Mouse (Mus musculus) frontal cortex, adult 2 months (tissue): ENCODE data around the gene Dnaic1. TPM values are rescaled to one million over a fixed set of nuclear protein-coding genes. Genes with fewer than 3 reads are reported as not detected.

Experiments
- DNase-seq, 2 experiments: peaks; one replicate each; pipeline ENCODE4 v3.0.0; 2022; ENCODE audit warnings: low spot score in 1 of 2; ENCODE audit errors: extremely low spot score in 1 of 2
- polyA plus RNA-seq: library from polyadenylated mRNA; depleted of rRNA; stranded (reverse); fragments of >200 nt; gene quantifications from 2 replicates; pipeline ENCODE4 v1.2.3, GENCODE M21; 2012

The Dnaic1 gene
- polyA plus RNA-seq, 1 experiment, result 11.9 TPM

DNA sequence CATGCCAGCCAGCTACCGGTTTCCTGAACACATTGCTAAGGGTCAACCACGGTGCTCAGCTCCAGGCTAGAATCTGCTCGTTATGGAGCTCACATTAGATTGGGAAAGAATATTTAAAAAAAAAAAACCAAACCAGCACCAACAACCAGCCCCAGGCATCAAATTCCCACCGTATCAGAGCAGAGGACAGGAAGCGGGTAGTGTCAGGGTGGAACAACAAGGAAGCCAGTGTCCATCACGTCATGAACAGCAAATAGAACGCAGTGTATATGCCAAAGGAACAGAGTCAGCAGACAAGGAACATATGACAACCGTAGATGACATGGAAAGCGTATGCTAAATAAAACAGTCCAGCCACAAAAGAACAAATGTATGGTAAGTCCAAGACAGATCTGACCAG, 63.4 kb downstream of the Dnaic1 start:
- DNase-seq, result no peak

DNA sequence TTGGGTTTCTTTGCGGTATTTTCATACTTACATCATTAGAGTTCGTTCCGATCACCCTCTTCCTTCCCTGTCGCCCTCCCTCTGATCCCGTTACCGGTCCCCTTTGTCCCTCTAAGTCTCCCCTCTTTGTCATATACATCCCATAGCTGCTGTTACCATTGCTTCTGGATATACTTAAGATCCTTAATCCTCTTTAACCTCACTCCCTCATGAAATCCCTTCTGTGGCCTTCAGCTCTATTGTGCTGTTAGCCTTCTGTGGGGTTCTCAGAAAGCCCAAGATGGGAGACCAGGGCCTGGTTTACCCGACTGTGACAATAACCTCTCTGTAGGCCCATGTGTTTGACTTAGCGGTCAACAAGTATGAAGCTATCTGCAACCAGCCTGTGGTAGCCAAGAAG, 65.1 kb downstream of the Dnaic1 start:
- no peak for DNase-seq

DNA sequence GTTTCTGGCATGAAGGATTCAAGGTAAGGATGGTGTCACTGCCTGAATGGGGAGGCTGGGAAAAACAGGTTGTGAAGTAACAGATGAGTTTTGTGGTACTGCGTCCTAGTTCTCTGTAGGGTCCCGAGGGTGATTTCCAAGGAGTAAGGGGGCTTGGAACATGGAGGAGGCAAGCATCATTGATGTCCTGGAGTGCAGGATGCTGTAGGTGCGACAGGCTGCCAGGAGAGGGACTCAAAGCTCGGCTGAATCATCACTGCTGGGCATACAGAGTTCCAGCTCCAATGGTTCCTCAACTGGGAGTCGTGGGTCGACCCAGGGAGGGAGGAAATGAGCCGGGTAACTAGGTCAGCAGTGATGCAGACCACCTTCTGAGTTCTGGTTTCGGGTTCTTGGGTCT, 65.6 kb downstream of the Dnaic1 start:
- no peak for DNase-seq

DNA sequence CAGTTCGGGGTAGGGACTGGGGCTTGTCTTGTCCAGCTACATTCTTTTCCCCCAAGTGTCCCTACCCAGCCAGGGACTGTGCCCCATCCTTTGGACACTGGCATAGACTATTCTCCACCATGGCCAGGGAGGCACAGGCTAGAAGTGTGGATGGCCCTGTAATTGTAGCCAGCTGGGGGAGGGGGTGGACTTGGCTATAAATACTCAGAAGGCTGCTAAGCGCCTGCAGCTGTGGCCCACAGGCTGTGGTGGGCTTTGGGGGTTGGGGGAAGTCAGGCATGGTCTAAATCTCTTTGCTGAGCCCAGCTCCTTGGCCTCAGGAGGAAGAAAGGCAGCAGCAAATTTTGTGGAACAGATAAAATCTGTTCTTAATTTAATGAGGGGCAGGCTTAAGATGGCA, 66.3 kb downstream of the Dnaic1 start:
- DNase-seq, result no peak

DNA sequence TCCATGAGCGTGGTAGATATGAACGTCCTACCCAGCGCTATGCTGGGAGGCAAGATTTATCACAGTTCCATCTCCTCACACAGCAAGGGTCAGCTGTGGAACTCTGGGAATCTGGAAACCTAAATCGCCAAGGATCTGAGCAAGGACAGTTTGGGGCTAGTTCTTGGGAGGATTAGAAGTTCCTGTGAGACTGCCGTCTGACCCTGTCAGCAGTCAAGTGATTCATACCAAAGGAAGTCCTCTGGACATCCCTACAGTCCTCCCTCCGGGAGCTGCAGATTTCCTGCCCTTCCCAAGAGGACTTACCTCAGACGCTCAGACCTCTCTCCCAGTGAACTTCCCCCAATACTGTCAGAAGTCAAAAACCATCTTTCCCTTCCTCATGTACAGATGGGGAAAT, 66.8 kb downstream of the Dnaic1 start:
- no peak for DNase-seq

DNA sequence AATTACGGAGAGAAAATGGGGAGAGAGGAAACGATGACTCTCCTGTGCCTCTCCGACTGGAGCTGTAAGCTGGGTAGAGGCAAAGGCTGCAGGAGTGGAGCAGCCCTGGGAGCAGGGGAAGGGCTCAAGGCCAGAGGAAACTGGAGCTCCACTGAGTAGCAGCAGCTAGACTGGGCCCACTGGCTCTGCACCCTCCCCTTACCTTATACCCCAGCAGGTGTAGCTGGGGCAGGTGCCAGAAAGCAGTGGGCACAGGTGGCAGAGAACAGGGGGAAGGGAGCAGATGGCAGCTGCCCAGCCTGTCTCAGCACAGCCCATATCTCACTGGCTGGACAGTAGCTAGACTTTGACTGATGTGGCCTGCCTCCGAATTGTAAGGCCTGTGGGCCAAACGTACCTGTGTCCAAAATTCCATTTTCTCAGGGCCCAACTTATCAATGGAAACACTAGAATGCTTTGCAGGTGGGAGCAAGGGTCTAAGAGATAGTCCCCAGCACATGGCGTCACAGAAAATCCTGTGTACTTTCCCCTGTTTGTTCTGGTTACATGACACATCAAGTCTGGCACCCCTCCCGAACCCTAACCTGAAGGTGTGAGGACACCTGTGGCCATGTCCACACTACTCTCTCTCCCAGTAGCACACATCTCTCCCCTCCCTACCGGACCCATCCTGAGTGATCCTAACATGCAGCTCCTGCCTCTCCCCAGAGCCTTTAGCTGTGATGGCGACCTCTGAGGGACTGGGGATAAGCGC, 67.5 kb downstream of the Dnaic1 start:
- no peak for DNase-seq

DNA sequence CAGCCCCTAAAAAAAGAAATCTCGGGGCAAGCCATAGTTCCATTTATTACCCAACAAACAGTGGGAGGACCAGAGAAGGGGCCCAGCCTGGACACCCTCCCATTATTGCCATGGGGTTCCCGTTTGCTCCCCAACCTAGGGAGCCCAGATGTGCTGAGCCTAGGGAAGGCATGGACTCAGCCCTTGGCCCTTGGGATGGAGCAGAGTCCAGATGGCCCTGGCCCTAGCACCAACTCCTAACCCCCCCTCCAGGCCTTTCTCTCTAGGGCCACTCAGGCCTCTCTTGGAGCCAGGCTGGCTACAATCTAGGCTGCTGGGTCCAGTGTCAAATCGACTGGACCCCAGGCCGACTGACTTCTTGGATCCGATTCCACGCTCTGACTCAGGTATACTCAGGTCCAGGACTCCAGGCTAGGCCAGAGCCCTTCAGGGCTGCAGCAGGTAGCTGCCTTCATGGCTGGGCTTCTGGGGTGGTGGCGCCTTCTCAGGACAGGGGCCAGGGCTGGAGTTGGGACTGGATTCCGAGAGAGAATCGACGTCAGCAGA, 68.7 kb downstream of the Dnaic1 start:
- no peak for DNase-seq

DNA sequence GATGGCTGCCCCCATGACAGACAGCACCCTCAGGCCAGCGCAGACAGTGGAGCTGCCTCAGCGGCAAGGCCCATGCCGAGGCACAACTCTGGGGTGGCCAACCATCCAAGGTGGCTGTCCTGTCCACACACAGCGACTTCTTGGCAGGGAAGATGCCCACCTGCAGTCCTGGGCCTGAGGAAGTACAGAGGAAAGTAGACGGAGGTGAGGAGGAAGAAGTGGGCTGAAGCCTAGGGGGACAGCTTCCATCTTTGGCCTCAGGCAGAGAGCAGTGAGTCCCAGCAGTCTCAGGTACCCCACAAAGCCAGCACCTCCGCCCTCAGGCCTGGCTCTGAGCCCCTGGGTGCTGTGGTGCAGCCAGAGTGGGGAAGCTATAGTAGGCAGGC, 69.2 kb downstream of the Dnaic1 start:
- no peak for DNase-seq

DNA sequence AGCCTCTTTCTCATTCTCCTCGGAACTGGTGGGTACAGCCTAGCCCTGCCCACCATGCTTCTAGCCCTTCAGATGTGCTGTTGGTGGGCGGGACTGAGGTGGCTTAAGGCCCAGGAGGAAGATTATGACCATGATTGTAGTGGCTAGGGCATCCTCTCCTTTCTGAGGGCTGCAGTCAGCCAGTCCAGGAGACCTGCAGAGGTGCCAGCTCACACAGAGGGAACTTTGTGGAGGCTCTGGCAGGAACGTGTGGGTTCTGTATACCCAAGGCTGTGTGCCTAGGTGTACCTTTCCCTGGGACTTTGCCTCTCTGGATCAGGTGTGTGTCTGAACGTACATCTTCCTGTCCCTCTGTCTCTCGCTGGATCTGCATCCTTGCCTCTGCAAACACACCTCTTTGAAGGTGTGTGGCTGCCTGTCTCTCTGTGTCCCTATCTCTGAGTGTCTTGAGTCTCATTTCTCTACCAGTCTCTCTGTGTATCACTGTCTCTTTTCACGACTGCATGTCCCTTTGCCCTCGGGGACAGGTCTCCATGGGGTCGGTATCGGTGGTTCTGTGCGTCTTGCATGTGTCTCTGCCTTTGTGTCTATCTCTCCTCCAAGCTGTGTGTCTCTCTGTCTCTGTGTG, 69.8 kb downstream of the Dnaic1 start:
- peak in 1 of 2 experiments; percentile 22 for DNase-seq

DNA sequence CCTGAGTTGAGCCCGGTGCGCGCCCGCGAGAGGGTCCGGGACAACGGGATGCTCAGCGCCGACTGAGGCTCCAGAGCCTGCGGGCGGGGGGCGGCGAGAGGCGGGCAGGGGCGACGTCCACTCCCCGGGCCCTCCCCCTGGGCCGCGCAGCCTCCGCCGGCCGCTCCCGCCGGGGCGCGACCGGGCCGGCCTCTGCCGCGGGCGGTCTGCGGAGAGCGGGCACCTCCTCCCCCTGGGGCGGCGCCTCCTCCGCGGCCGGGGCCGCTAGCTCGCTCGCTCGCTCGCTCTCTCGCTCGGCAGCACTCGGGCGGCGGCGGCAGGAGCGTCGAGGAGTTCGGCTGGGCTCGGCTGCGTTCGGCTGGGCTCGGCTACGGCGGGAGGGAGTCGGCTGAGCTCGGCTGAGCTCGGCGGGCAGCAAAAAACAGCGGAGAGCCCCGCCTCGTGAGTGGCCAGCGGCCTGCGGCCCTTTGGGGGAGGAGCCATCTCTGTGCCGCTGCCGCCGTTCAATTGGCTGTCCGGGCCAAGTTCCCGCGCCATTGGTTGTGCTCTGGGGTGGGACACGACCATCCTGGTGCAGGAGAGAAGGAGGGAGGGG, 70.4 kb downstream of the Dnaic1 start, which contains the start of gene Enho:
Enho (minus strand) TSS at position 412 of the 595 bp plus-strand sequence.
- peak; percentile 87 to 95 for DNase-seq

DNA sequence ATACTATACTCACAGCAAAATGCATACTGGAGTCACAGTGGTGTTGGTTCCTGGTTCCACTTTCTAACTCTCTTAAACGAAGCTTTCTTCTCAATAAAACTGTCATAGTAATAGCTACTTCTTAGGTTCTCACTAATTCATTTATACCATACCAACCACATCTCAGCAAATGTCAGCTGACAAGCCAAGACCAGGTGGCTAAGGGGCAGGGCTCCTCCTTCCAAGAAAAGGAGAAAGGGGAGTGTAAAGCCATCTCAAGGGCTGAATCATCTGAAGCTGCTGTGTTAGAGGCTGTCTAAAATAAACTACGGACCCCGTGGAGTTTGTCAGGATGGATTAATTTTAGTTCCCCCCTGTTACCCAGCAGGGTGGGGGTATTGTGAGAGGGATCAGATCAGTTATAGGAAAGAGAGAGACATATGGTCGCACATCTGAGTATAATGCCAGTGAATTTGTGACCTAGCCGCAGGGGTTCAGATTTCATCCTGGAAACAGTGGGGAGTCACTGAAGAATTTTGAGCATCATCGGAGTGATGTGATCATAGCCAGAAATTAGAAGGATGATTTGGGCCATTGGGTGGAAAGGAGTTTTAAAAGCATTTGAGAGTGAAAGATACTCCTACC, 71.7 kb downstream of the Dnaic1 start:
- DNase-seq, result no peak

DNA sequence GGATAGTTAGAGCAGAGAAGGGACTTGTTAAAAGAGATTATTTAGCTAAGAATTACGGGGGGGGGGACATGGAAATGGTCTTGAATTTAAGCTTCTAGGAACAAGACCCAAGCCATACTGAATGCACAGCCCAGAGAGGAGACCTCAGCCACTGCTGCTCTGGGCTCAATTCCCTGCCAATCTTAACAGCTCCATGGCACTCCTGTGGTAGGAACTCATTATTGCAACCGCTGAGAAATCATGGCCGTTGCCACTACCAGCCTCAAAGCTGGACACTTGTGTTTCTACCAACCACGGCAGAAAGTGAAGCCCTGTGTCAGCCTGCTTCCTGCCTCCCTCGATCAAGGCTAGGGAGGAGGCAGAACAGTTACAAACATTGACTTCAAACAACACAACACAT, 75.9 kb downstream of the Dnaic1 start:
- DNase-seq, result peak in 1 of 2 experiments; percentile 33

DNA sequence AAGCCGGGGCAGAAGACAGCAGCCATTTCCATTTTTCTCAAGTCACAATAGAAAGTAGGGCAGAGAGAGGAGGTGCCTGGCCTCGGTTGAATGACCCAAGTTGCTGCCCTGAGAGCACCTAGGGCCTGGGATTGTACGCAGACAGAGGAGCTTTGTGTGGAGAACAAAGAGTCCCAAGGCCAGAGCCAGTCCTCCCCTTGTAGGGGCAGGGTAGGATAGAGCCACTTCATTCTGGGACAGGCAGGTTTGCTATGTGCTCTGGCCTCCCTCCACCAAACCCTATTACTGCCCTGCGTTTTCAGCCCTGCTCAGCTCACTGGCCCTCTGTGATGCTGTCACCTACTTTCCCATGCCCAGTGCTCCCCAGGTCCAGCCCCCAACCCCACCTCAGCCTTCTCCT, 78.6 kb downstream of the Dnaic1 start:
- no peak for DNase-seq

DNA sequence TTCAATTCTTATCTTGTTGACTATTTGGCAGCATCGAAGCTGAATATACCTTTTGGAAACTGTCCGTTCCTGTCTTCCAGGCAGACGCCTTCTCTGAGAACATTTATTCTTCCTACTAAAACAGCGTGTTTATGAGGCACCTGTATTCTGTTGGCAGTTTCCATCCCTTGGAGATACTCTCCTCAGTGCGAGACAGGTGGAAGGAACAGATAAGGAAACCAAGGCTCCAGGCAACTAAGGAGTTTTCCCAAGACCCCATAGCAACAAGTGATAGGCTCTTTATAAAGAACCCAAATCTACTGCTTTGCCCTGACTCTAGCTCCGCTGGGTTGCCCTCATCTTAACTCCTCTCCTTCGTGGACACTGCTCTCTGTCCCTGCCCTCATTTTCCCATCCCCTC, 79.1 kb downstream of the Dnaic1 start:
- DNase-seq, result no peak

DNA sequence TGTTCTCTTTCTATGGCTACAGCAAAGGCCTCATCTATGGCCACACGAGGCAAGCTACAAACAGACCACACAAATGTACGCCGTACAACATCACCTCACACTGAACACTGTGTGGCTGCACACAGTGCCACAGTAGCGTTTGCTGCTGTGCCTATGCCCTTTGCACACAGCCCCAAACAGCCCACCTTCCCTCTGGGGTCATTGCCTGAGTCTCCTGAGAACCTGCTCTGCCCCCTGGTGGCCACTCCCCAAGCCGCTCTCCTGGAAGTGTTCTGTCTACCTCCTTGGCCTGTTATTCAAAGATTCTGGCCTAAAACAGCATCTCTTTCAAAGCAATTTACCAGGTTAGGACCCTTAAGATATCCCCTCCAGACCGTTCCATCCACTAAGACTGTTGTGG, 83.7 kb downstream of the Dnaic1 start:
- peak; percentile 50 to 82 for DNase-seq

DNA sequence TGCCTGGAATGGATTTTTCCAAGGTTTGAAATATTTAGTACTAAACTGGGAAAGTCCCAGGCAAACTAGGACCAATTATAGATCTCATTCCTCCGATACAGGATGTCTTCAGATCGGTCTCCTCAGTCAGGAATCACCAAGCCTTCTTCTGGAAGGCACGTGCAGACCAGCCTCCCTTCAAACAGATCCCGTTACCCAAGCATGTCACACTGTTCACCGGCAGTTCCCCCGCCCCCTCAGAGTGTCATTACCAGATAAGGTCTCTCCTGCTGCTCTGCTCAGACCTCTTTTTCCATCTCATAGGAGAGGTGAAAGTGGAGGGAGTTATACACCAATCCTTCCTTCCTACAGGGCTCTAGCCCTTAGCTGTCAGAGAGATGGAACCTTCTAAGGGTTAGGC, 84.2 kb downstream of the Dnaic1 start:
- DNase-seq, result no peak

DNA sequence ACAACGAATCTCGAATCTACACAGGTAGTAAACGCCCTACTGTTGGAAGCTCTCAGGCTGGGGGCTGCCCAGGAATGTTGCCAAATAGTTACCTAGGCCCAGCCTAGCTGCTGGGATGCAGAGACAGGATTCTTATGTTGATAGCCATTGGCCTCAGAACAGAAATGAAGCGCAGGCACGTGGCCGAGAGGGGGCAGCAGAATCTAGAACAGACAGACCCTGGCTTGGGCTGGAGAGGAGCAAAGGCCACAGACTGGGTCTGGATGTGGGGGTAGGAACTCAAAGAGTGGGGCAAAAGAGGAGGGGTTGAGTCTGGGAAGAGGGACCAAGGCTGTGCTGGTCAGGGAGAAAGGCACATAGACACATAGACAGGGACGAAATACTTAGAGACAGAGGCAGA, 84.6 kb downstream of the Dnaic1 start:
- peak in 1 of 2 experiments; percentile 65 for DNase-seq

DNA sequence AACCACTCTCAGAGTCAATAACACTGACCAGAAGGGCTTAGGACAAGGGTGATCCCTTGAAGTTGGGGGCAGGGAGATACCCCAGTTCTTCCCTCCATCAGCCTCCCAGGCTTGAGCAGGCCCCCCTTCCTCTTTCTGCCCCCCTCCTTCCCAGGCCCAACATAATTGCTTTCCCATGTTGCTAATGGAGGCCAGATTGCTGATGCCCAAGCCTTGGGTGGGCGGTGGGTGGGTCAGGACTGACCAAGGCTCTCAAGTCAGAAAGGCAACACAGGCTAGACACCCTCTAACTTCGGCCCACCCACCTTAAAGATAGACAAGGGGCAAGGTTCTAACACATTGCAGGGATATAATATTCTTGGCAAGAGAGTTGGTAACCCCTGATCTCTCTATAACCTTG, 86.0 kb downstream of the Dnaic1 start:
- DNase-seq, result no peak

DNA sequence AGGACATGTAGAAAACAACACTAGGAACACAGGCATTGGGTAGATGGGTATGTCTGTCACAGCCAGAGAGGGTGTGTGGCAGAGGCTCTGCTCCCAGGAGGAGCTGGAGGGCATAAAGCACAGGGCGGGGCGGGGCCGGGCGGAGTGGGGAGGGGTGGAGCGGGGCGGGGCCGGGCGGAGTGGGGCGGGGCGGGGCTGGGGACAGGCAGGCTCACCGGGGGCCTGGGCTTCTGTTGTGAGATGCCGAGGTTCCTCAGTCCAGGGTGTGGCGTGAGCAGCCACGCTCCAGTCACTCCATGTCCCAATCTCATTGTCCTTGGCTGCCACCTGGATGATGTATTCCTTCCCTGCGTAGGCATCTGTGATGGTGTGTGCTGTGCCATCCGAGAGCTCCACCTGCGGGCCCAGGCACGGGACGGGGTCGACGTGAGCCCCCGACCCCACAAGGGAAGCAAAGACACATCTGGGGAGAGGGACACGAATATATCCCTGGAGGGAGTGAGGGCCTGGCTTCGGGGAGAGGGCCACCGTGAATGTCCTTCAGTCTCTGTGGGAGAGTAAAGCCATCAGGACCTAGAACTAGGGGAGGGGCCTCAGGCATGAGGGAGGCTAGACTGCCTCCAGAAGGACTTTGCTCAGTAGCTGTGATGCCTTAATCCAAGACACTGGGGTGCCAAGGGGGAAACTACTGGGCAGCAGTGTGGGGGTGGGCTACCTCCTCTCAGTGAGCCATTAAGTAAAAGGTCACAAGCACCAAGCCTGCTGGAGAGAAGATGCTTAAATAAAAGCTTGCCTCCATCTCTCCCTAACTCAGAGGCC, 89.2 kb downstream of the Dnaic1 start:
- DNase-seq, result no peak

DNA sequence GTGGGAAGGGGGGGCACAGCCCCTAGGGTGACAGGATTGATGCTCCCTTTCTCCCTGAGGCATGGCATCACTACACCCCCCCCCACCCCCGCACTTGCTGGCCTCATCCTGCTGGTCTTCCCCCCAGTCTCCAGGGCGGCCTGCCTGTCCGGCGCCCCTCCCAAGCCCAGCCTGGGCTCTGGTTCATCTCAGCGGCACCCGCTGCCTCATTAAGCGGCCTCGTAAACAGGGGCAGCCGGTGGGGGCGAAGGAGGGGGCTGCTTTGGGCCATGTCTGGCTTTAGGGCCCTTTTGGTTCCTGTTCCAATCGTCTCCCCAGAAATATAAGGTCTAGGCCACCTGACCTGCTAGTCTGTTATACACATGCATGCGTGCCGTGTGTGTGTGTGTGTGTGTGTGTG, 90.0 kb downstream of the Dnaic1 start:
- no peak for DNase-seq
